Mouse (Mus musculus): ENCODE results near the gene Ublcp1.

The Ublcp1 gene

DNA sequence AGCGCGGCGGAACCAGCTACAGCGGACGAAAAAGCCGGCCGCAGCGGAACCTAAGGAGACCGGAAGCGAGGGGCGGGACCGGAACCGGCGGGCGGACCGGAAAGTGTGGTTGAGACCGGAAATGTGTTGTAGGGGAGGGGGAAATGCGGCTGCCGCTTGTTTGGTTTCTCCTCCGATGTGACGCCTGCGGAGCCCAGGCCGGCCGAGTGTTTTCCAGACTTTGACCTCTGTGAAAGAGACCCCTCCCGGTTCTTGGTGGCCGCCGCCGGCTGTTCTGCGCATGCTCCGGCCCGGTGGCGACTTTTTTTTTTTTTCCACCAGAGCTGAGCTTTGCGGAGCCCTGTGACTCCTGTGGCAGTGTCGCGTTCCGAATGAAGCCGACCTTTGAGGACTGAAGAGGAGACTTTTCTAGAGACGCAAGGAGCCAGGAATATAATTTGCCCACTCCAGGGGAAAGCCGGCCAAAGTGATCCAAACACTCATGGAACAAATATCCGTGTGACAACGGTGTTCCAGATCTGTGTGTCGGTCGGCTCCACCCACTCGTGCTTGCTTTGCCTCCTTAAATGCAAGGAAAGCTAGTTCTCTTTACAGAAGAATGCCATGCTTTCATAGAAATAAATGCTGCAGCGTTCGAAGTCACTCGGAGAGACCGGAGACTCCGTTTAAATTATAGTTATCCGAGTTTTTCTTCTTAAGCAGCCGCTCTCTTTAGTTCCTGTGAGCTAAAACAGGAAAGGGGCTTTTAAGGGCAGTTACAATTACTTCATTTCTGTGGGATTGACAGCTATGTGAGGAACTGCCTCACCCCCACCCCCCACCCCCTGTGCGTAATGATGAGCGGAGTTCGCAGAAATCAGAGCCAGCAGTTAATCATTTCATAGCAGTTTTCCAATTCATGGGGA is at the start of gene Ublcp1:
Gene Ublcp1 (minus strand): TSS at position 67 of the 905 bp plus-strand sequence.
- DNase-seq, result peak; percentile 91

- no peak for DNase-seq
Observed at GRCm38 (mm10) chr11:44519096-44519949, 49.0 kb upstream of the Ublcp1 start.

GRCm38 (mm10) chr11:44518281-44519095 is 48.2 kb upstream of the Ublcp1 start, which contains the start of gene Rnf145:
Rnf145 (plus strand) TSS chr11:44518964.
- peak; percentile 81 for DNase-seq

DNA sequence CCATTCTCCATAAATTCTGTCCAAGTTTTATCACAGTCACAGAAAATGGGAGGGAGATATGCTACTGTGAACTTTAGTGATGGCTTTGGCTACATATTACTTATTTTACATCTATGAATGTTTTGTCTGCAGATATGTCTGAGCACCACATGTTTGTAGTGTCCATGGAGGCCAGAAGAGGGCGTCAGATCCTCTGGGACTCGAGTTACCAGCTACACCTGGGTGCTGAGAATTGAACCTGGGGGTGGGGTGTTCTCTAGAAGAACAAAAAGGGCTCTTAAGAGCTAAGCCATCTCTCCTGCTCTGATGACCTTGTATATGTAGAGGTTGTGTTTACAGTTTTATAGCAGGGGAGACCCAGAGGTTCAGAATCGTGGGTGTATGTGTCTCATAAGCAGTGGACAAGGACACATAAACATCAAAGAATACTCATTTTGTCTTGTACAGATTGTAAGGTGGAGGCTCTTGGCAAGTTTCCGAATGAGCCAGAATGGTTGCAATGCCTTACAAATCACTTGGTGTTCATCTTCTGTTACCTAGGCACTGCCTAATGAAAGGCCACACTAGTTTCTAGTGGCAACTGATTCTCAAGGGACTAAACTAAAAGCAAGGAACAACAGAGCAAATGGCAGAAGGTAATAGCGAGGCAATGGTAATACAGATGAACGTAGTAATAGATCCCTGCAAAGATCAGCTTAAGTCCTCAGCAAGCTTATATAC is 47.4 kb upstream of the Ublcp1 start:
- DNase-seq, result no peak

- DNase-seq, result no peak
Observed at GRCm38 (mm10) chr11:44516362-44516761, 46.1 kb upstream of the Ublcp1 start.

GRCm38 (mm10) chr11:44514666-44515065 is 44.4 kb upstream of the Ublcp1 start:
- no peak for DNase-seq

DNA sequence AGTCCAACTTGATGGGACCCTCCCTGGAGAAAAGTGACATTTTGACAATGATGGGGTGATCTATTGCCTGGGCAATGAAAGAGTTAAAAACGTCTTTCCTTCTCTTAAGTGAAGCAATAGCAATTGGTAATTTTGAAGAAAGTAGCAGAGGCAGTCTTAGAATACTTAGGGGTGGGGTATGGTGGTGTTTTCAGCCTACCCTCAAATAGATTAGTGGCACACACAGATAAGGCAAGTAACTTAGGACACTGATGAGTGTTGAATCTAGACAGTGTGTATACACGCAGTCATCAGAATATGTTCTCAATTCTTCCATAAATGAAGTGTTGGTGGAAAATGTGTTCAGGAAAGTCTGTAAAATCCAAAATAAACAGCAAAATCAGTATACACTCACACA is 42.7 kb upstream of the Ublcp1 start:
- DNase-seq, result no peak

- DNase-seq, result no peak
Observed at GRCm38 (mm10) chr11:44512044-44513025, 42.0 kb upstream of the Ublcp1 start.

DNA sequence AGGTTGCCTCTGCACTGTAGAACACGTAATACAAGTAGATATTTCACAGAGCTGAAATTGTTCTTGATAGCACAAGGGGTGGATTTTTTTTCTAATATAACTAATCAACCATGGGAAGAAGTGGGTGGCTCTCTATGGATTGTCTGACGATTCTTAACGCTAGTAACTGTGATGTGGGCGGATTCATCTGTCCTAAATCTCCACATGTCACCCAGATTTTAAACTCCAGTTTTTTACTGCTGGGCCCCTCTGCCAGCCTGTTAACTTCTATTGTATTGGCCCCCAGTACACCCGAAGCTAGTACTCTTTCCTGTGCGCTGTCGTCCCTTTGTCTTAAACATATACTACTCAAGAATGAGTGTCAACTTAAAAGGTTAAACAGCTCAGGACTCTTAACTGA is 40.1 kb upstream of the Ublcp1 start:
- DNase-seq, result no peak

- no peak for DNase-seq
Observed at GRCm38 (mm10) chr11:44509906-44510305, 39.6 kb upstream of the Ublcp1 start.

GRCm38 (mm10) chr11:44508876-44509275 is 38.6 kb upstream of the Ublcp1 start:
- no peak for DNase-seq

GRCm38 (mm10) chr11:44504761-44505160 is 34.5 kb upstream of the Ublcp1 start:
- DNase-seq, result no peak

DNA sequence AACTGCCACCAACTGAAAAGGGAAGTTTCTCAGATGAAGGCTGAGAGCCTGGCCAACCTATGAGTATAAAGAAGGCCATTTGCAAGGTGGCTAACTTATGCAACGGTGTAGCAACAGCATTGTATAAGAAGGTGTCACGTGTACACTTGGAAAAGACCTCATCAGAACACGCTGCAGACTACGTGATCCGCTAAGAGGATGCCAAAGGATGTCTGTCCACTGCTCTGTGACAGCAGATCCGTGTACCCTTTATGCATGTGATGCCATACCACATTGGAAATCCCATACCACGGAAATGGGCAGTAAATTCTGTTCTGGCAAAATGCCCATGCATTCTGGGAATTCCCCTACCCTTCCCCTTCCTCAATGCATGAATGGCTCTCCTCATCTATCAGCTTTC is 33.8 kb upstream of the Ublcp1 start:
- DNase-seq, result no peak

GRCm38 (mm10) chr11:44502931-44503330 is 32.6 kb upstream of the Ublcp1 start:
- no peak for DNase-seq

- DNase-seq, result no peak
Observed at GRCm38 (mm10) chr11:44501477-44501876, 31.2 kb upstream of the Ublcp1 start.

DNA sequence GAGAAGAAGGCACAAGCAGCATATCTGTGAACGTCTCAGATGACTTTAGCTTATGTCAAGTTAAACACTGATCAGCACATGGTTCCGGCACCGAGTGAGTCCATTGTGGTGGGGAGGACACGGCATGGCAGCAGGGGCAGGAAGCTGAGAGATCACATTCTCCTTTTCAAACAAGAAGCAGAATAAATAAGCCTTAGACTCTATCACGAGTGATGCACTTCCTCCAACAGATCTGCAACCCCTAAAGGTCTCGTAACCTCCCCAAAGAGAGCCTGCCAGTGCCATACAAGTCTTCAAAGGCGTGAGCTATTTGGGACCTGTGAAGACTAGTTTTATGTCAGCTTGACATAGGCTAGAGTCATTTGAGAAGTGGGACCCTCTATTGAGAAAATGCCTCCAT is 30.7 kb upstream of the Ublcp1 start:
- no peak for DNase-seq

- no peak for DNase-seq
Observed at GRCm38 (mm10) chr11:44498412-44499272, 28.3 kb upstream of the Ublcp1 start.

- DNase-seq, result no peak
Observed at GRCm38 (mm10) chr11:44496217-44496616, 25.9 kb upstream of the Ublcp1 start.

GRCm38 (mm10) chr11:44494643-44495323 is 24.5 kb upstream of the Ublcp1 start:
- DNase-seq, result no peak
